Mouse (Mus musculus) G1E-ER4 (cell line): Measurements from ENCODE around the gene Tpx2. TPM values are rescaled to one million over a fixed set of nuclear protein-coding genes. Genes with fewer than 3 reads are reported as not detected.
A peak's percentile ranks its signal among the peaks of the same experiment; 100 is the strongest.

ENCODE experiments used
- GATA1 ChIP-seq: IDR thresholded peaks from one replicate; pipeline ENCODE4 v1.8.0; 2012; ENCODE audit warnings: low read length, inconsistent platforms
- polyA plus RNA-seq: library from polyadenylated mRNA; stranded (reverse); fragments of >175 nt; gene quantifications from 2 replicates; pipeline ENCODE4 v1.2.3, GENCODE M21; 2012

Gene Tpx2
- polyA plus RNA-seq: 11.1 and 18.9 TPM in 2 replicates

- TF ChIP-seq GATA1: no peak
Observed at GRCm38 (mm10) chr2:152847815-152848302, at the start of gene Tpx2. TSS of gene Tpx2 (plus strand) at chr2:152847964.

- no peak for TF ChIP-seq GATA1
Observed at GRCm38 (mm10) chr2:152799954-152800761, 47.6 kb upstream of the Tpx2 start.

DNA sequence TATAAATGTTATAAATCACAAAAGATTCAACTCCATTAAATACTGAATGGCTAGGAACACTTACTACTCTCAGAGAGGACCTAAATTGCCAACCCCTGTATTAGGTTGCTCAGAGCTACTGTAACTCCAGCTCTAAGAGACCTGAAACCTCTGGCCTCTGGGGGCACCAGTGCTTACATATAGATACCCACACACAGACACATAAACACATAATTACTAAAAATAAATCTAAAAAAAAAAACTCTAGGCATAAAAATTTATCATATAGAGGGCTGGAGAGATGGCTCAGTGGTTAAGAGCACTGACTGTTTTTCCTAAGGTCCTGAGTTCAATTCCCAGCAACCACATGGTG lies 47.0 kb upstream of the Tpx2 start:
- no peak for TF ChIP-seq GATA1

- TF ChIP-seq GATA1: no peak
Observed at GRCm38 (mm10) chr2:152802303-152802702, 45.5 kb upstream of the Tpx2 start.

GRCm38 (mm10) chr2:152803081-152803480 lies 44.7 kb upstream of the Tpx2 start:
- TF ChIP-seq GATA1: no peak

GRCm38 (mm10) chr2:152804408-152805110 lies 43.2 kb upstream of the Tpx2 start:
- TF ChIP-seq GATA1: peak; percentile 6

DNA sequence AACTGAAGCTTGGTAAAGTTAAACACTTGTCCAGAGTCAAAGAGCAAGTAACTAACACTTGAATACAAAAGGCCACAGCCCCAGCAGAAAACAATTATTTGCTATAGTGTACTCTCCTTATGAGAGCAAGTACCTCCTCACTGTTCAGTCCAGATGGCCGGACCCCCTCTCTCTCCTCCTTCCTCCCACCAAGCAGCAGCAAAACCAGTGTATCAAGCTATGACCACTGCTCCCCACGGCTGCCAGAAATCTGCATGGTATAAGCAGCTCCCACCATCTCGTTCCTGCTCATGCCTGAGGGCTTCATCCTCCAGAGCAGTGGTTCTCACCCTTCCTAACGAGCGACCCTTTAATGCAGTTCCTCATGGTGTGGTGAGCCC lies 42.7 kb upstream of the Tpx2 start:
- no peak for TF ChIP-seq GATA1

DNA sequence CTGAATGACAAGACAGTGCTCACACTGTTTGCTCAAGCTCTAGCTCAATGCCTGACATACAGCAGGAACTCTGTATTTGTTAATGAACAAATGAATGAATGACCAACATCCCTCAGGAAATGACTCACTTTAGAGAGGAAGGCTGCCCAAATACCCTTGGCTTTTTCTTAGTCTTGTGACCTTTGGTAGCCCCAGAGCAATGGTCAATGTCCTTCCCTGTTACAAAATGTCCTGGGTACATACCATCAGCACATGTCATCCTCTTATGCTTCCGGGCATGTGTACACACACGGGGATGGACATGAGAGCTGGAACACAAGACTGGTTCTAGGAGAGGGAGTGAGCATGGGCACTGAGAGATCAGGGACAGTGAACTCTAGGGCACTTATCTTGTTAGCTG lies 41.7 kb upstream of the Tpx2 start:
- no peak for TF ChIP-seq GATA1

DNA sequence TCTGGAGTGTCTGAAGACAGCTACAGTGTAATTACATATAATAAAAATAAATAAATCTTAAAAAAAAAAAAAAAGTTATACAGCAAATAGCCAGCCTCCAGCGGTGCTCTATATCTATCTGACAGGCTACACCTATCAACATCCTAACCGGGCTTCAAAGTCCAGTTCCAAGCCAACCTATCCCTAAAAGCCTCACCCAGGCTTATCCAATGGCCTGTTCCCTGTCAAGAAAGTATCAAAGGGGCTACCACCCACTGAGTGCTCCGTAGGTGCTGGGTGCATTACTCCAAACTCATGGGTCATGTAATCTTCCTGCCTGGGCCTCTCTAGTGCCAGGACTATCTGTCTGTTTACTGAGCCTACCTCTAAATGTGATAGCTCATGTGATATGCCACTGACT lies 39.6 kb upstream of the Tpx2 start:
- TF ChIP-seq GATA1: no peak

- TF ChIP-seq GATA1: no peak
Observed at GRCm38 (mm10) chr2:152810158-152810941, 37.4 kb upstream of the Tpx2 start.

DNA sequence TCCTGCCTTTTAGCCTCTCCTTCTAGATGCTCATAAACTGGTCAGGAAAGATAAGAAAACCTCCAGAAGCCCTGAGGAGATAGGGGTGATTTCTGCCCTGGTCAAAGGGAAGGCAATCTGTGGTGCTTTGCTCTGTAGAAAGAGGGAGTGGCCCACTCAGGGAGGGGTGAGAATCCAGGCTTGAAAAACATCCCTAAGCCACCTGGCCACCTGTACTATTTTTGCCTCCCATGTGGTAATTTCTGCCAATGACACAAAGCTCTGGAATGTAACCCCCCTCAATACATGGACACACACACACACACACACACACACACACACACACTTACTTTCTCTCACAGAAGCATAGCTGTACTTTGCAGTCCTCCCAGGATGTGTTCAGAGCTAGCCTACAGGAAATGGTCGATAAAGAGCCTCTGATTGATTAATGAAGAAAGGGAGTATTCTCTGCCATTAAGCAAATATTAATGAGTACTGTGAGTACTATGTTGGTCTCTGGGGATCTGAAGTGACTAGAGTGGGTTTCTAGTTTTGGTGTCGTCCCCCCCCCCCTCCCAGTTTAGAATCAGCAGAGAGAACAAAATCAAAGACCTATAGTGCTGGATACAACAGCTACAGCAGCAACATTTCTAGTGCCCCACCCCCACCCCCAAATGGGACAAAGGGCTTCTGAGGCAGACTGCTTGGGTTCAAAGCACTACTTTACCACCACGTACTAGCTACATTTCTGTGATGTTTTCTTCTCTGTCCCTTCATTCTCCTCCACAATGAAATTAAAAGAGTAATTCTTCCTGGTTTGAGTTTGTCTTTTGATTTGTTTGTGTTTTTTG lies 36.2 kb upstream of the Tpx2 start:
- TF ChIP-seq GATA1: peak; percentile 71

GRCm38 (mm10) chr2:152813232-152813631 lies 34.5 kb upstream of the Tpx2 start:
- TF ChIP-seq GATA1: no peak

- peak; percentile 47 for TF ChIP-seq GATA1
Observed at GRCm38 (mm10) chr2:152814213-152814874, 33.4 kb upstream of the Tpx2 start.

GRCm38 (mm10) chr2:152815879-152816656 lies 31.7 kb upstream of the Tpx2 start:
- TF ChIP-seq GATA1: no peak
